Mouse (Mus musculus) heart, postnatal 36 days (tissue): Measurements from ENCODE around the gene Fads2. TPM values are rescaled to one million over a fixed set of nuclear protein-coding genes. Genes with fewer than 3 reads are reported as not detected.

Experiments used
- DNase-seq, 2 experiments: peaks; one replicate each; pipeline ENCODE4 v3.0.0; 2021 to 2022
- intact Hi-C: fragments of 180-260 bp; cut with DNase I; formaldehyde crosslinking; loops from one replicate; pipeline ENCODE4 v1.15.1; 2025
- total RNA-seq, 2 experiments: library from RNA; stranded (reverse); gene quantifications; 2 replicates each; pipeline ENCODE4 v1.2.3; 2021

Fads2 gene
- total RNA-seq, 2 experiments from 2014 or later = 4.8 to 6.8 TPM

- intact Hi-C loops = loop anchor here (5.0 kb wide), 2 partner anchors 78 to 102 kb away; partner anchors contain the start of genes Best1, Fads1 and Rab3il1
- DNase-seq = no peak
Measured at GRCm38 (mm10) chr19:10104234-10104633, 2.7 kb upstream of the Fads2 start.

- intact Hi-C loops = loop anchor here (5.0 kb wide), 2 partner anchors 80 to 100 kb away; partner anchors contain the start of genes Best1, Fads1 and Rab3il1
- no peak for DNase-seq
Measured at GRCm38 (mm10) chr19:10102054-10102700, 631 bp upstream of the Fads2 start.

GRCm38 (mm10) chr19:10100631-10101071, 895 bp downstream of the Fads2 start:
- peak; percentile 78 to 79 for DNase-seq
- intact Hi-C loops = loop anchor here (2.0 to 5.0 kb wide), 3 partner anchors 62 to 98 kb away; partner anchors contain the start of genes Best1, Fads1 and Rab3il1

- intact Hi-C loops = no loop called here
- no peak for DNase-seq
Measured at GRCm38 (mm10) chr19:10097826-10098225, 3.7 kb downstream of the Fads2 start.

GRCm38 (mm10) chr19:10096371-10096876, 5.1 kb downstream of the Fads2 start:
- no peak for DNase-seq
- intact Hi-C loops = no loop called here

GRCm38 (mm10) chr19:10094695-10095094, 6.9 kb downstream of the Fads2 start:
- intact Hi-C loops = no loop called here
- no peak for DNase-seq

GRCm38 (mm10) chr19:10093829-10094228, 7.7 kb downstream of the Fads2 start:
- no peak for DNase-seq
- intact Hi-C loops = no loop called here

GRCm38 (mm10) chr19:10086976-10087375, 14.6 kb downstream of the Fads2 start:
- DNase-seq = no peak
- intact Hi-C loops = no loop called here

- no peak for DNase-seq
- intact Hi-C loops = no loop called here
Measured at GRCm38 (mm10) chr19:10085454-10085853, 16.1 kb downstream of the Fads2 start.

GRCm38 (mm10) chr19:10082105-10082504, 19.4 kb downstream of the Fads2 start:
- DNase-seq = no peak
- intact Hi-C loops = no loop called here

GRCm38 (mm10) chr19:10080384-10080783, 21.2 kb downstream of the Fads2 start:
- intact Hi-C loops = no loop called here
- DNase-seq = no peak

GRCm38 (mm10) chr19:10078392-10078791, 23.2 kb downstream of the Fads2 start:
- intact Hi-C loops = no loop called here

GRCm38 (mm10) chr19:10073145-10073544, 28.4 kb downstream of the Fads2 start:
- intact Hi-C loops = no loop called here
- no peak for DNase-seq

More at GRCm38 (mm10) chr19:10078392-10078791, 23.2 kb downstream of the Fads2 start:
- DNase-seq = no peak

- no peak for DNase-seq
- intact Hi-C loops = no loop called here
Measured at GRCm38 (mm10) chr19:10071892-10072291, 29.7 kb downstream of the Fads2 start.

GRCm38 (mm10) chr19:10071166-10071565, 30.4 kb downstream of the Fads2 start:
- intact Hi-C loops = no loop called here
- DNase-seq = no peak

GRCm38 (mm10) chr19:10070186-10070980, 31.2 kb downstream of the Fads2 start:
- no peak for DNase-seq
- intact Hi-C loops = no loop called here

GRCm38 (mm10) chr19:10067701-10068100, 33.8 kb downstream of the Fads2 start:
- intact Hi-C loops = no loop called here

GRCm38 (mm10) chr19:10066502-10066901, 35.0 kb downstream of the Fads2 start:
- DNase-seq = no peak
- intact Hi-C loops = no loop called here

More at GRCm38 (mm10) chr19:10067701-10068100, 33.8 kb downstream of the Fads2 start:
- no peak for DNase-seq

GRCm38 (mm10) chr19:10066189-10066500, 35.4 kb downstream of the Fads2 start:
- intact Hi-C loops = no loop called here
- DNase-seq = no peak

- intact Hi-C loops = no loop called here
- no peak for DNase-seq
Measured at GRCm38 (mm10) chr19:10065465-10066188, 35.9 kb downstream of the Fads2 start.
